Mouse (Mus musculus): ENCODE measurements around the gene Ppp2r5a.

DNA sequence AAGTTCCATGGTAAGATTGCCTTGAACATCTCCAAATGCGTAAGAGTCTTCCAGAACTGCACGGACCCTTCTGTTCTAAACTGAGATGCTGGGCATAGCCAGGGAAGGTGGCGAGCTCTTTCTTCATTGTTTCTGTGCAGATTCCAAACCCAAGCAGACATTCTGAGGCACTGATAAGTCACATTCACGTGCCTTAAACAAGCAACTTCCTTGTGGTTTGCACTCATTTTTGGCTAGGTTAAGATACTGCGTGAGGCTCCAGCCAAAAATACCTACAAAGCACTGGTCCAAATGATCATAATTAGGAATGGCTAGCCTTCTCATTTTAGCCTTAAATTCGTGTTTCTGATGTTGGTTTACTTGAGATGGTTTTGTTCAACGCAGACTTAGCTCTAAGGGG, 43.6 kb downstream of the Ppp2r5a start:
- TF ChIP-seq CTCF (IDR thresholded peaks at IDR 0.05; ENCODE audit: extremely low read depth, insufficient read length, insufficient replicate concordance, low read depth, low read length) (no peak), POLR2A (IDR thresholded peaks at IDR 0.05; ENCODE audit: low read depth, low read length) (no peak)
